Mouse (Mus musculus): ENCODE data around the gene Nox4. TPM values are rescaled to one million over a fixed set of nuclear protein-coding genes. Genes with fewer than 3 reads are reported as not detected.
"Not testable (repeated sequence)": the region's sequence is repeated elsewhere in the genome, so short reads cannot be mapped to it uniquely, and the experiment has no call there.

Gene Nox4
- polyA plus RNA-seq, 1 experiment, result 1.7 TPM

DNA sequence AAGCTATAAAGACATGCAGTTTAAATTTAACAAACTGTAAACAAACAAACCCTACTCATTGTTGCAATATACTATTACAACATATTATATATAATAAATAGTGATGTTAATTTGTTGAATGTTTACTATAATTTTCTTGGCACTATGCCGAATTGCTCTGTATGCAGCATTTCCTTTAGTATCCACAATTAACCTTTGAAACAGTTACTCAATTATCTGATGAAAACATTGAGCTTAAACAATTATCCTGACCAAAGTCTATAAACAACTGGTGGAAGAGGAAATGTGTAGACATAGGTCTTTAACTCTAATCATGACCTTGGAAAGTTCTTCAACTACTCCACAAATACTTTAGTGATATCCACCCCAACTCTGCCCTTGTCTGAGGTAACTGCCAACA, 76.2 kb downstream of the Nox4 start:
- Histone ChIP-seq H3K4me3 (ENCODE audit: insufficient read depth, low read depth, low read length) (no peak overlapping the region), H3K4me1 (ENCODE audit: control insufficient read depth, insufficient read depth, insufficient read length, low read length) (no peaks in the 10 kb centered on the region), H3K27ac (replicated peaks; ENCODE audit: low read depth, low read length) (no peak overlapping the region)

DNA sequence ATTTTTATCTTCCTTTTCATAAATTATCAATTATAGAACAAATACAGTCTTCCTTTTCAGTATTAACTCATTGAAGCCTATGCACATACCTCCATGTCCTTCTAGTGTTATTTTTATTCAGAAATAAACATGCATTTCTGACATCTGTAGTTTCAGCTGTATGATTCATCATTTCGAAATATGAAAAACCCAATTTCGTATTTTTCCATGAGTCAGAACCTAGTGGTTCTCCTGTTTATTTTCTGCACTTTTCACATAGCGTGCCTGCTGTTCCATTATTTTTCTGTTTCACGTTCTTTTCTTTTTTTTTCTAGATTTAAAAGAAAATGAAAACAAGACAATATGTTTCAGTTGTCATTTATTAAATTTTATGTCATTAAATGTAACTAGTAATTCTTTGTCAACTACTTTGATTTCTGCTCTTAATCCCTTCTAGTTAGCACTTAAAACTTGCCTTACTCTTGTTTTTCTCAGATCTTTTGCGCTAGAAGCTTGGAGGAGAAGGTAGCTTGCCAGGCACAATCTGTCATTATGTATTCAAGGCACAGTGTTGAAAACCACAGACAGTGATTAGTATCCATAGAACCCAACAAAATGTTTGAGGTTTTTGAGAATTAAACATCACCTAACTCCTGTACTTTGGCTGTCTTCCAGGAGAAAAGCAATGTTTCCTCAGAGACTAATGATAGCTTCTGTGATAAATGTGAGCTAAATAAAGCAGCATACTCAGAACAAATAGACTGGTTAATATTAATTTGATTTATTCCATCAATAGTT, 85.1 kb downstream of the Nox4 start:
- no peak overlapping the region for H3K27ac ChIP-seq (replicated peaks; ENCODE audit: low read depth, low read length)
- no peaks in the 10 kb centered on the region; the same call in 1 of the 2 replicates for H3K4me1 ChIP-seq (ENCODE audit: control insufficient read depth, insufficient read depth, insufficient read length, low read length)
- H3K4me3 ChIP-seq (ENCODE audit: insufficient read depth, low read depth, low read length), result no peak overlapping the region

DNA sequence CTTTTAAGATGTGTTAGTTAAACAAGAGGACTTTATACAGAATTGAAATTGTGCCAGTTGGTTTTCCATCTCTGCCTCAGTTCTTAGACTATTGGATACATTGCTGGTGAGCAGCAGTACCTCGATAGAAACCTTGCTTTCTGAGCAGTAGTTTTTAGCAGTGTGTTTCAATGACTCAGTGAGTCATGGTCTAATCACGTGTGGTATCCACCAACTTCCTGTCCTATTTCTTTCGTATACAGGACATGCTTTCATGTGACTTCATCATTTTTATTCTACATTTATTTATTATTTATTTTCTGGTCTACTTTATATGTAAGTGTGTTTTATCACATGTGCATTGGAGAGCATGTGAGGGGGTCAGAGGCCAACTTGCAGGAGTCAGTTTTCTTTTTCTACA, 99.7 kb downstream of the Nox4 start:
- H3K4me1 ChIP-seq (ENCODE audit: control insufficient read depth, insufficient read depth, insufficient read length, low read length), result no peaks in the 10 kb centered on the region
- no peak overlapping the region for H3K4me3 ChIP-seq (ENCODE audit: insufficient read depth, low read depth, low read length)
- no peak overlapping the region for H3K27ac ChIP-seq (replicated peaks; ENCODE audit: low read depth, low read length)

DNA sequence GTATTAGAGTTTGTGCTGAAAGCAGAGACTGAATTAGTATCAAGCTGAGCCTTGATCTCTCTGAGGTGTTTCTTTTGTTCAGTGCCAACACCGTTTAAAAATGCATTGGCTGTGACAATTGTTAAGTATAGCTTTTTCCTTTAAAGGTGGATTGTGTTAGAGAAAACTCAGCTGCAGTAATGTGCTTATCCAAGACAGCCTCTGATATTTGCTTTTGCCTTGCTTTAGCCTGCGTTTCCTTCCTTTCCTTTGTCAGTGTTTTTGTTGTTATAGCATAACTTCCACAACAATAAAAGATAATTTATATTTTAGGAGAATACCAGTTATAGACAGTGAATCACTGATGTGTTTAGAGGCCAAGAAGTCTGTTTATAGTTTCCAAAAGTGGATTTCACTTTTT, 106.9 kb downstream of the Nox4 start:
- Histone ChIP-seq H3K27ac (replicated peaks; ENCODE audit: low read depth, low read length) (no peak overlapping the region), H3K4me1 (ENCODE audit: control insufficient read depth, insufficient read depth, insufficient read length, low read length) (no peaks in the 10 kb centered on the region), H3K4me3 (ENCODE audit: insufficient read depth, low read depth, low read length) (no peak overlapping the region)

DNA sequence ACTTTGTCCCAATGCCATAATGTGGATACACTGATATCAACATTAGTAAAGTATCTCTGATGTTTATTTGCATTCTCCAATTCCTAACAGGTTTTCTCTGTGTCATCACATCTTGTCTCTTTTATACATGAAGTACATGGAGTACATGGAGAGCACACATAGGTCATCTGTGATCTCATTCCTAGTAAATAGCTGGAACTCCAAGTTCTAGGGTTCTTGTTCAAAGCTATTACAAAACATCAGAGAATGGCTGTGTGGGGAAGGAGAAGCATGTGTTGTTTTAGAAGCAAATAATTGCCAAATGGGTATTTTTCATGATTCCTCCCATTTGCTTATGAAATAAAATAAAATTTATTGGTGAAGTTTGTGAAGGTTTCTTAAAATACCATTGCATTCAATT, 121.9 kb downstream of the Nox4 start:
- H3K4me1 ChIP-seq (ENCODE audit: control insufficient read depth, insufficient read depth, insufficient read length, low read length), result no peaks in the 10 kb centered on the region
- H3K4me3 ChIP-seq (ENCODE audit: insufficient read depth, low read depth, low read length), result no peak overlapping the region
- H3K27ac ChIP-seq (replicated peaks; ENCODE audit: low read depth, low read length), result no peak overlapping the region

DNA sequence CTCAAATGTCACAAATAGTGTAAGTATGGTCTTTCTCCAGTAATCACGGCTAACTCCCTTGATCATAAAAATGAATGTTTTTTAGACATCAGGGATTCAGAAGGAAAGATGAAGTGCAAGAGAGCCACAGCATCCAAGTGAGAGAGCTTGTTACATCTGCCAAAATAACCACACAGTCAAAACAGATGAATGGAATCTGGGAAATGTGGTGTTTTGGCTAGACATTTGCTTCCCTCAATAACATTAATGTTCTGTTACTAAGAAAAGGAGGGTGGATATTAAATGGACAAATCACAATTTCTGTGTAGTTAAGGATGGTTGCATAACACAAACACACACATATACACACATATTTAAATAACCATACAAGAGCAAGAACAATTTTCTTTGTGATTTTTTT, 123.2 kb downstream of the Nox4 start:
- Histone ChIP-seq H3K4me1 (ENCODE audit: control insufficient read depth, insufficient read depth, insufficient read length, low read length) (no peaks in the 10 kb centered on the region), H3K4me3 (ENCODE audit: insufficient read depth, low read depth, low read length) (no peak overlapping the region), H3K27ac (replicated peaks; ENCODE audit: low read depth, low read length) (no peak overlapping the region)

DNA sequence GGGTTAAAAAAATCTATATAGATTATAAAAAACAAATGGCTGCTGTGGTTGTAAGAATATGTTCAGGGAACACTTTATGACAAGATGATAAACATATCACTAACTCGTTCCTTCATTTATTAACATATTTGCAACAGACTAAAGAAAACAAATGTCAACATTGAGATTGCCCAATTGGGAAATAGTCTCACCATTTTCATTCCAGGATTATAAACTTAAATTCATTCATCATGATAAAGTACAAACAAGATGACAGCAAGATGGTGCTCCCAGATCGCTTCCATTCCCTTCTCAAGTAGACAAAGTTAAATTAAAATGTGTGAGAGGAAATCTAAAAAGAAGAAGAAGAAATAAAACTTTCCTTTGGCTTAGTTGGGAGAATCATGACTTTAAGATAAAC, 124.9 kb downstream of the Nox4 start:
- Histone ChIP-seq H3K27ac (replicated peaks; ENCODE audit: low read depth, low read length) (no peak overlapping the region), H3K4me1 (ENCODE audit: control insufficient read depth, insufficient read depth, insufficient read length, low read length) (no peaks in the 10 kb centered on the region), H3K4me3 (ENCODE audit: insufficient read depth, low read depth, low read length) (no peak overlapping the region)

DNA sequence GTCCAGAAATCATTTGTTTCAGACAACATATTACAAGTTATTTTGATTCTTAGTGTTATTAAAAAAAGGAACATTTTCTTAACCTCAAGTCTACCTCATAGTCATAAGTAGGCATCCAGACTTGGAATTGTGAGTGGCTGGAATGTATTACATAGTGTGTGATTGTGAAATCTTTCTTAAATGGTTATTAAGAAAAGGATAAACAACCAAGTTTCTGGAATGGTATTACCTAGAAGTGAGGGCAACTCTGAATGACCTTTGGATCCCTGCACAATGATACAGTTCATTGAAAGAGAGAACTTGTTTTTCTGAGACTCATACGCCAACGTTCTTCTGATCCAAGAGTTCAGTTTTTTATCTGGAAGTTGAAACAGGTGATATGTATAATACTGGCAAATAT, 125.4 kb downstream of the Nox4 start:
- Histone ChIP-seq H3K4me1 (ENCODE audit: control insufficient read depth, insufficient read depth, insufficient read length, low read length) (no peaks in the 10 kb centered on the region), H3K4me3 (ENCODE audit: insufficient read depth, low read depth, low read length) (no peak overlapping the region), H3K27ac (replicated peaks; ENCODE audit: low read depth, low read length) (no peak overlapping the region)

DNA sequence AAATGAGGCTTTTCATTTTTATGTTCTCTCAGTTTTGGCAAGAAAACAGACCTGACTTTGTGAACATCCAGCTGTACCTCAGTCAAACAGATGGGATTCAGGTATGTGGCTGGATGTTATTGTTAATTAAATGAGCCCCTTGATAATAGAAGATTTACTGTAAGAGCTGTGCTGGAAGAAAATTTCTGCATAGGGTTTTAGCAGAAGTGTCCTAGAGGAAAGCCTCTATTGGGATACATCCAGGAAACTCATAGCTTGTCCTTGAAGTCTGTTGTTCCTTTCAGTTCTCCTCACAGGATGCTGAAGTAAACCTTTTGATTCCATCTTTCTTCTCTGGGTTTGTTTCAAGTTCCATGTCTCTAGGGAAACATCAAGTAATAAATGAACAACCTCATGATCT, 128.4 kb downstream of the Nox4 start:
- Histone ChIP-seq H3K27ac (replicated peaks; ENCODE audit: low read depth, low read length) (no peak overlapping the region), H3K4me1 (ENCODE audit: control insufficient read depth, insufficient read depth, insufficient read length, low read length) (no peaks in the 10 kb centered on the region)

DNA sequence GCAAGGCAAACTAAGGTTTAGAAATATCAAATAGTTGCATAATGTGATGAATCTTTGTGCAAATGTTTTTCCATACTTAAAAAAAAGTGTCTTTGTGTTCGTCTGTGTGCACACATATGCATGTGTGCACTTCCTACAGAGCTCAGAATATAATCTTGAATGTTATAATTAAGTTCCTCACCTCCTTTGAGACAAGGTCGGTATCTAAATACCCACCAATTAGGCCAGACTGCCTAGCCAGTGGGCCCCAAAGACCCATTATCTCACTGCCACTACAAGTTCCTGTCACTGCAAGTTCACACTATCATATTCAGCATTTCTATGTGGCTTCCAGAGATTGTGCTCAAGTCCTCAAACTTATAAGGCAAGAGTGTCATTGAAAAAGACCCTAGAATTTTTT, 129.0 kb downstream of the Nox4 start:
- Histone ChIP-seq H3K27ac (replicated peaks; ENCODE audit: low read depth, low read length) (no peak overlapping the region), H3K4me1 (ENCODE audit: control insufficient read depth, insufficient read depth, insufficient read length, low read length) (no peaks in the 10 kb centered on the region), H3K4me3 (ENCODE audit: insufficient read depth, low read depth, low read length) (no peak overlapping the region)

More for the DNA sequence above, 128.4 kb downstream of the Nox4 start:
- no peak overlapping the region for H3K4me3 ChIP-seq (ENCODE audit: insufficient read depth, low read depth, low read length)

DNA sequence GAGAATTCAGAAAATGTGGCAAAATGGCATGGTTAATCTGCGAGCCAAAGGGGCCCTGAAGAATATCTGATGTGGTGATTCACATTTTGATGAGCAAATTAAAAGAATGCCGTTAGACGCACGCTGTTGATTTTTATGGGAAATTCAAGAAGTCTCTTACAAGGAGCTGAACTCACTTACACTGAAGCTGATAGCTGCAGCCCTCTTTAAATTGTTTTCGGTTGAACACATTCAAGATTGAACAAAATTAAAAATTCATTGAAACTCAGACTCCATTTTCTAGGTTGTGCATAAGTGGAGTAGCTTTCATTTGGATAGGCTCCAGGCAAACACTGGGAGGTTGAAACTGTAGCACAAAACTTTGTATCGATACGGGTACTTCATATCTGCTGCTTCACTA, 151.1 kb downstream of the Nox4 start:
- no peak overlapping the region for H3K27ac ChIP-seq (replicated peaks; ENCODE audit: low read depth, low read length)
- H3K4me1 ChIP-seq (ENCODE audit: control insufficient read depth, insufficient read depth, insufficient read length, low read length), result no peaks in the 10 kb centered on the region
- H3K4me3 ChIP-seq (ENCODE audit: insufficient read depth, low read depth, low read length), result no peak overlapping the region

DNA sequence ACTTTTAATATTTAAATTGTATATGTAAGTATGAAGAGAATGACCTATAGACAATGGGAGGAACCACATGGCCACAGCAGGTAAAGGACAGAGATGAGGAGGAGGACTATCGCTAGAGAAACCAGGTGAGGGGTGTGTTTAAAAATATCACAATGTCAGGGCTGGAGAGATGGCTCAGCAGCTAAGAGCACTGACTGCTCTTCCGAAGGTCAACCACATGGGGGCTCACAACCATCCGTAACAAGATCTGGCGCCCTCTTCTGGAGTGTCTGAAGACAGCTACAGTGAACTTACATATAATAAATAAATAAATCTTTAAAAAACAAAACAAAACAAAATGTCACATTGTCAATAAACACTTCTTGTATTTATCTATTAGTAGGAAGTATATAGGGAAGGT, 165.5 kb downstream of the Nox4 start:
- H3K4me3 ChIP-seq (ENCODE audit: insufficient read depth, low read depth, low read length); H3K4me1 ChIP-seq (ENCODE audit: control insufficient read depth, insufficient read depth, insufficient read length, low read length); H3K27ac ChIP-seq (replicated peaks; ENCODE audit: low read depth, low read length): not testable (repeated sequence)

DNA sequence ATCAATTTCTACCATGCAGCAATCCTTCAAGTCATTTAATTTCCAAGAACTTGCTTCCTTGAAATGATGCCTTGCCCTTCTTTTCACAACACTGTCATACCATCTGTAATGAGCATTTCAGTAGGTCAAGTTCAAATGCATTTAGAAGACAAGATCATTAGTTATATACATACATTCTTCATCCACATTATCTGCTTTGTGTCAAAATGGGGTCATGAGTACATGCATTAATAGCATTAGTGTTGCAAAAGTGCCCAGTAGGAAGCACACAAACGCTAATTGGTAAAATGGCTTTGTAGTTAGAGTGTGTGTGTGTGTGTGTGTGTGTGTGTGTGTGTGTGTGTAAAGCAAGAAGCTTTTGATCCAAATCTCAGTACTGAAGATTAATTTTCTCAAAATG, 167.4 kb downstream of the Nox4 start:
- no peak overlapping the region for H3K27ac ChIP-seq (replicated peaks; ENCODE audit: low read depth, low read length)
- no peaks in the 10 kb centered on the region for H3K4me1 ChIP-seq (ENCODE audit: control insufficient read depth, insufficient read depth, insufficient read length, low read length)
- no peak overlapping the region for H3K4me3 ChIP-seq (ENCODE audit: insufficient read depth, low read depth, low read length)

Other genes starting within 250 kb of the Nox4 start
- not detected in 2 replicates for gene Vmn2r79, start 250.0 kb upstream of the Nox4 start, polyA plus RNA-seq (2012; ENCODE audit: insufficient read depth, insufficient read length, missing spikeins)
- gene Tyr, start 247.4 kb downstream of the Nox4 start, polyA plus RNA-seq (2012; ENCODE audit: insufficient read depth, insufficient read length, missing spikeins), result not detected in 2 replicates